Mouse (Mus musculus): ENCODE data around the gene Psg21. TPM values are rescaled to one million over a fixed set of nuclear protein-coding genes. Genes with fewer than 3 reads are reported as not detected.
"Not testable (repeated sequence)": the region's sequence is repeated elsewhere in the genome, so short reads cannot be mapped to it uniquely, and the experiment has no call there.

The Psg21 gene
- polyA plus RNA-seq (2015; fragmentation: Nextera tagmentation; extraction: Ambion mirVana), result not detected in 2 replicates

GRCm38 (mm10) chr7:18656625-18657024 is at the start of gene Psg21:
Psg21 (minus strand) TSS chr7:18656725.
- not testable (repeated sequence) for ATAC-seq (ENCODE audit: insufficient number of reproducible peaks, insufficient read depth, low FRiP score, low TSS enrichment, low read depth); H3K4me2 ChIP-seq; H3K36me3 ChIP-seq; H3K4me1 ChIP-seq; H3K9me3 ChIP-seq; H3K27ac ChIP-seq; H3K4me3 ChIP-seq; H3K27me3 ChIP-seq; H3K9ac ChIP-seq
- 79% methylated on average over 2 of the region's 2 CpGs for WGBS

GRCm38 (mm10) chr7:18686085-18686484 is 29.6 kb upstream of the Psg21 start, which contains the start of gene Psg20:
Psg20 (minus strand) TSS chr7:18686185.
- no peak within 1 kb of the TSS for H3K27ac ChIP-seq
- H3K9ac ChIP-seq, result no peak within 1 kb of the TSS
- no peak for ATAC-seq (ENCODE audit: insufficient number of reproducible peaks, insufficient read depth, low FRiP score, low TSS enrichment, low read depth)
- no peaks in the 10 kb centered on the region for H3K4me1 ChIP-seq
- H3K27me3 ChIP-seq, result no peaks in the 10 kb centered on the region
- H3K9me3 ChIP-seq, result no peaks in the 10 kb centered on the region
- no peaks in the 10 kb centered on the region for H3K36me3 ChIP-seq
- H3K4me3 ChIP-seq, result no peak within 1 kb of the TSS
- WGBS, result 57% methylated on average over 2 of the region's 2 CpGs
- no peak within 1 kb of the TSS for H3K4me2 ChIP-seq

GRCm38 (mm10) chr7:18685586-18685985 is 29.1 kb upstream of the Psg21 start:
- Histone ChIP-seq H3K27me3 (no peaks in the 10 kb centered on the region), H3K9me3 (no peaks in the 10 kb centered on the region), H3K9ac (no peak overlapping the region), H3K4me1 (no peaks in the 10 kb centered on the region), H3K27ac (no peak overlapping the region), H3K36me3 (no peaks in the 10 kb centered on the region), H3K4me3 (no peak overlapping the region), H3K4me2 (no peak overlapping the region)
- no peak for ATAC-seq (ENCODE audit: insufficient number of reproducible peaks, insufficient read depth, low FRiP score, low TSS enrichment, low read depth)

DNA sequence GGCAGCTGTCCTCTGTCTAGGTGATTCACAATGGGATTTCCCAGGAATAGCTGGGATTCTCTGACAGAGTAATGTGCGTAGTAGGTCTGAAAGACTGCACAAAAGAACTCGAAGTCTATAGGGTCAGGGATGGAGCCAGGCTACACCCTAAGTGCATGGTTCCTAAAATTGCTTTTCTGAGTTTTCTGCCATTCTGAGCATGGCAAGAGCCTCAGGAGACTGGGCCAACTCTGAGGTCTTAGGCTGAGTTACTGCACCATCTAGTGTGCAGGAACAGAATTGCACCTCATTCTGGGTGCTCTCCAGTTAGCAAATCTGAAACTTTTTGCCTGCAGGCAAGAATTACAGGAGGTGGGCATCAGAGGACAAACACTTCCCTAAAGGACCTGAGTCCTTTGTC is 23.2 kb upstream of the Psg21 start:
- no peak for ATAC-seq (ENCODE audit: insufficient number of reproducible peaks, insufficient read depth, low FRiP score, low TSS enrichment, low read depth)
- Histone ChIP-seq H3K27me3 (no peaks in the 10 kb centered on the region), H3K27ac (no peak overlapping the region), H3K4me3 (no peak overlapping the region), H3K36me3 (no peaks in the 10 kb centered on the region), H3K9me3 (no peaks in the 10 kb centered on the region), H3K4me2 (no peak overlapping the region), H3K9ac (no peak overlapping the region), H3K4me1 (no peaks in the 10 kb centered on the region)
- WGBS, result 49% methylated on average over 2 of the region's 2 CpGs

GRCm38 (mm10) chr7:18626921-18627320 is 29.6 kb downstream of the Psg21 start:
- not testable (repeated sequence) for H3K27ac ChIP-seq; H3K4me3 ChIP-seq; H3K4me1 ChIP-seq; H3K4me2 ChIP-seq; H3K9me3 ChIP-seq; H3K36me3 ChIP-seq; ATAC-seq (ENCODE audit: insufficient number of reproducible peaks, insufficient read depth, low FRiP score, low TSS enrichment, low read depth); H3K9ac ChIP-seq; H3K27me3 ChIP-seq
- WGBS, result 76% methylated on average over 8 of the region's 8 CpGs

DNA sequence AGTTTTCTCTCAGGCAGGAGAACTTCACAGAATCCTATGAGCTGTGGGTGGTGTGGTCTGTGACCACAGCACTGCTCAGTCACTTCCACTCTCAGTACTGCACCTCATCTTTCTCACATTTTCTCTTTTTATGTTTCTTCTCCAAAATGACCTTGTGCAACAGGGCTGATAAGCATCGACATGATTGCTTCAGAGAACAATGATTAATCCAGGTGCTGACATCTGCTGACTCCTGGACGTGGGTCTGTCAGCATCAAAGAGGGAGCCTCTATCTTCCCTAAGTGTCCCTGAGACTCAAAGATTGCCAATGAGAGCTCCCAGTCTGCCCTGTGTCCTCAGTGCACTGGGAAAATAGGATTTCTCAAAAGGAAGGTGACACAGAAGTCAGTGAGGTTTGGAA is 40.1 kb downstream of the Psg21 start, which contains the start of gene Psg23:
Psg23 (minus strand) TSS at position 101 of the 400 bp plus-strand sequence.
- not testable (repeated sequence) for ATAC-seq (ENCODE audit: insufficient number of reproducible peaks, insufficient read depth, low FRiP score, low TSS enrichment, low read depth)
- WGBS, result 55% methylated on average over 2 of the region's 2 CpGs

More for the DNA sequence above, 40.1 kb downstream of the Psg21 start, which contains the start of gene Psg23:
- not testable (repeated sequence) for H3K9me3 ChIP-seq, H3K4me3 ChIP-seq, H3K4me2 ChIP-seq, H3K36me3 ChIP-seq, H3K27me3 ChIP-seq, H3K27ac ChIP-seq, H3K4me1 ChIP-seq, H3K9ac ChIP-seq

Other genes starting within 250 kb of the Psg21 start
- gene Psg28, start 224.7 kb downstream of the Psg21 start, polyA plus RNA-seq (2015; fragmentation: Nextera tagmentation; extraction: Ambion mirVana), result not detected in 2 replicates
- not detected in 2 replicates for gene Psg26, start 172.5 kb downstream of the Psg21 start, polyA plus RNA-seq (2015; fragmentation: Nextera tagmentation; extraction: Ambion mirVana)
- gene Psg25, start 124.5 kb downstream of the Psg21 start, polyA plus RNA-seq (2015; fragmentation: Nextera tagmentation; extraction: Ambion mirVana), result not detected in 2 replicates
- not detected in 2 replicates for gene Psg27, start 89.4 kb downstream of the Psg21 start, polyA plus RNA-seq (2015; fragmentation: Nextera tagmentation; extraction: Ambion mirVana)
- gene Psg23, start 40.2 kb downstream of the Psg21 start, polyA plus RNA-seq (2015; fragmentation: Nextera tagmentation; extraction: Ambion mirVana), result not detected in 2 replicates
- gene Psg20, start 29.5 kb upstream of the Psg21 start, polyA plus RNA-seq (2015; fragmentation: Nextera tagmentation; extraction: Ambion mirVana), result not detected in 2 replicates
- not detected in 2 replicates for gene Psg22, start 61.4 kb upstream of the Psg21 start, polyA plus RNA-seq (2015; fragmentation: Nextera tagmentation; extraction: Ambion mirVana)
- not detected in 2 replicates for gene Psg19, start 141.8 kb upstream of the Psg21 start, polyA plus RNA-seq (2015; fragmentation: Nextera tagmentation; extraction: Ambion mirVana)
- not detected in 2 replicates for gene Psg17, start 164.9 kb upstream of the Psg21 start, polyA plus RNA-seq (2015; fragmentation: Nextera tagmentation; extraction: Ambion mirVana)
- 0.38 and 0.39 TPM in 2 replicates for gene Mill2, start 183.2 kb upstream of the Psg21 start, polyA plus RNA-seq (2015; fragmentation: Nextera tagmentation; extraction: Ambion mirVana)
- 0.76 and 2.9 TPM in 2 replicates for gene Pglyrp1, start 214.6 kb upstream of the Psg21 start, polyA plus RNA-seq (2015; fragmentation: Nextera tagmentation; extraction: Ambion mirVana)